Mouse (Mus musculus) liver, embryonic 12.5 days (tissue): ENCODE measurements at regions not wholly inside any gene's neighbourhood (a gene's known extent, or its start where the extent isn't known, plus 50 kb on each side); places are given as distances from the start of the nearest gene placed in this dataset.

Experiments used
- ATAC-seq: fragments of 200-750 bp; cut with Nextera tagmentation; 2 replicates; pipeline ENCODE4 v1.8.0; 2017; ENCODE audit warnings: moderate number of reproducible peaks, mild to moderate bottlenecking, moderate library complexity
- H3K27ac ChIP-seq: fragments of 300-500 bp; sonication (generic); 2 replicates; pipeline ENCODE4 v1.5.1; 2016; ENCODE audit warnings: mild to moderate bottlenecking
- H3K27me3 ChIP-seq: fragments of 300-500 bp; sonication (generic); replicated peaks from 2 replicates; pipeline ENCODE4 v1.6.1; 2016; ENCODE audit warnings: mild to moderate bottlenecking, moderate library complexity
- H3K36me3 ChIP-seq: fragments of 300-500 bp; sonication (generic); 2 replicates; pipeline ENCODE4 v1.6.1; 2016; ENCODE audit warnings: mild to moderate bottlenecking, moderate library complexity
- H3K4me1 ChIP-seq: fragments of 300-500 bp; sonication (generic); 2 replicates; pipeline ENCODE4 v1.6.1; 2016
- H3K4me2 ChIP-seq: fragments of 300-500 bp; sonication (generic); 2 replicates; pipeline ENCODE4 v1.6.1; 2016; ENCODE audit warnings: mild to moderate bottlenecking, moderate library complexity
- H3K4me3 ChIP-seq: fragments of 300-500 bp; sonication (generic); 2 replicates; pipeline ENCODE4 v1.5.1; 2016; ENCODE audit warnings: mild to moderate bottlenecking, moderate library complexity
- H3K9ac ChIP-seq: fragments of 300-500 bp; sonication (generic); 2 replicates; pipeline ENCODE4 v1.6.1; 2016; ENCODE audit warnings: mild to moderate bottlenecking, moderate library complexity
- H3K9me3 ChIP-seq: fragments of 300-500 bp; sonication (generic); replicated peaks from 2 replicates; pipeline ENCODE4 v1.6.1; 2016; ENCODE audit warnings: mild to moderate bottlenecking, moderate library complexity
- WGBS: fragments of 180-500 bp; shearing (Covaris S2); methylation state at CpG from one replicate; pipeline ENCODE4 v1.1.7; 2016; ENCODE audit not compliant: insufficient replicate concordance; 5-methylcytosine and 5-hydroxymethylcytosine counted together

GRCm38 (mm10) chr12:70729961-70730360 is 95.4 kb upstream of the Frmd6 start:
- H3K27ac ChIP-seq, result no peak overlapping the region
- no peaks in the 10 kb centered on the region for H3K27me3 ChIP-seq
- H3K9ac ChIP-seq, result no peak overlapping the region
- ATAC-seq, result 0 out of 2 replicates have a peak, but pooled peaks have one; percentile 42
- H3K4me3 ChIP-seq, result no peak overlapping the region
- H3K9me3 ChIP-seq, result no peaks in the 10 kb centered on the region
- no peaks in the 10 kb centered on the region for H3K4me1 ChIP-seq
- no peaks in the 10 kb centered on the region for H3K36me3 ChIP-seq
- 51% methylated on average over 6 of the region's 6 CpGs for WGBS
- H3K4me2 ChIP-seq, result no peak overlapping the region

- Histone ChIP-seq H3K4me1 (no peaks in the 10 kb centered on the region), H3K36me3 (no peaks in the 10 kb centered on the region), H3K27ac (0 out of 2 replicates have a peak overlapping the region, but pooled peaks have one; percentile 25), H3K27me3 (no peaks in the 10 kb centered on the region), H3K4me3 (no peak overlapping the region), H3K9ac (no peak overlapping the region), H3K9me3 (no peaks in the 10 kb centered on the region), H3K4me2 (no peak overlapping the region)
- WGBS, result 80% methylated on average over 6 of the region's 6 CpGs
- ATAC-seq, result peak; percentile 52; the same call in 1 of the 2 replicates
Measured at GRCm38 (mm10) chr12:70731498-70731897, 93.8 kb upstream of the Frmd6 start.

- no peaks in the 10 kb centered on the region for H3K36me3 ChIP-seq
- no peak overlapping the region for H3K9ac ChIP-seq
- H3K4me2 ChIP-seq, result no peak overlapping the region
- no peaks in the 10 kb centered on the region for H3K9me3 ChIP-seq
- H3K27ac ChIP-seq, result no peak overlapping the region
- H3K4me3 ChIP-seq, result no peak overlapping the region
- 59% methylated on average over 3 of the region's 3 CpGs for WGBS
- no peaks in the 10 kb centered on the region for H3K4me1 ChIP-seq
- no peak for ATAC-seq
- H3K27me3 ChIP-seq, result no peaks in the 10 kb centered on the region
Measured at GRCm38 (mm10) chr12:70732591-70732990, 92.7 kb upstream of the Frmd6 start.

- Histone ChIP-seq H3K4me2 (no peak overlapping the region), H3K4me3 (no peak overlapping the region), H3K27me3 (no peaks in the 10 kb centered on the region), H3K9me3 (no peaks in the 10 kb centered on the region), H3K36me3 (no peaks in the 10 kb centered on the region), H3K9ac (no peak overlapping the region), H3K4me1 (no peaks in the 10 kb centered on the region), H3K27ac (no peak overlapping the region)
- no peak for ATAC-seq
- 18% methylated on average over 3 of the region's 3 CpGs for WGBS
Measured at GRCm38 (mm10) chr12:70738554-70738953, 86.8 kb upstream of the Frmd6 start.

GRCm38 (mm10) chr12:70739316-70739715 is 86.0 kb upstream of the Frmd6 start:
- Histone ChIP-seq H3K4me3 (no peak overlapping the region), H3K36me3 (no peaks in the 10 kb centered on the region), H3K9ac (no peak overlapping the region), H3K27ac (no peak overlapping the region), H3K4me2 (no peak overlapping the region), H3K27me3 (no peaks in the 10 kb centered on the region), H3K4me1 (no peaks in the 10 kb centered on the region), H3K9me3 (no peaks in the 10 kb centered on the region)
- ATAC-seq, result no peak
- 64% methylated on average over 6 of the region's 6 CpGs for WGBS

- no peak overlapping the region for H3K27ac ChIP-seq
- ATAC-seq, result no peak
- 71% methylated on average over 7 of the region's 7 CpGs for WGBS
- no peaks in the 10 kb centered on the region for H3K9me3 ChIP-seq
- H3K36me3 ChIP-seq, result no peaks in the 10 kb centered on the region
- H3K4me3 ChIP-seq, result no peak overlapping the region
- no peak overlapping the region for H3K4me2 ChIP-seq
- no peaks in the 10 kb centered on the region for H3K27me3 ChIP-seq
- no peaks in the 10 kb centered on the region for H3K4me1 ChIP-seq
- H3K9ac ChIP-seq, result no peak overlapping the region
Measured at GRCm38 (mm10) chr12:70739766-70740165, 85.5 kb upstream of the Frmd6 start.

- no peak overlapping the region for H3K9ac ChIP-seq
- no peaks in the 10 kb centered on the region for H3K27me3 ChIP-seq
- 60% methylated on average over 3 of the region's 3 CpGs for WGBS
- H3K36me3 ChIP-seq, result no peaks in the 10 kb centered on the region
- H3K9me3 ChIP-seq, result no peaks in the 10 kb centered on the region
- H3K4me1 ChIP-seq, result no peaks in the 10 kb centered on the region
- H3K4me2 ChIP-seq, result no peak overlapping the region
- no peak overlapping the region for H3K4me3 ChIP-seq
- no peak for ATAC-seq
- no peak overlapping the region for H3K27ac ChIP-seq
Measured at GRCm38 (mm10) chr12:70742836-70743235, 82.5 kb upstream of the Frmd6 start.

GRCm38 (mm10) chr12:70745681-70746080 is 79.6 kb upstream of the Frmd6 start:
- ATAC-seq, result no peak
- Histone ChIP-seq H3K4me1 (no peaks in the 10 kb centered on the region), H3K9ac (no peak overlapping the region), H3K27me3 (no peaks in the 10 kb centered on the region), H3K9me3 (no peaks in the 10 kb centered on the region), H3K36me3 (no peaks in the 10 kb centered on the region), H3K4me3 (no peak overlapping the region), H3K27ac (no peak overlapping the region), H3K4me2 (no peak overlapping the region)
- WGBS, result 55% methylated on average over 2 of the region's 2 CpGs

- Histone ChIP-seq H3K4me2 (no peak overlapping the region), H3K9ac (no peak overlapping the region), H3K27ac (no peak overlapping the region), H3K36me3 (no peaks in the 10 kb centered on the region), H3K27me3 (no peaks in the 10 kb centered on the region), H3K4me1 (no peaks in the 10 kb centered on the region), H3K4me3 (no peak overlapping the region), H3K9me3 (no peaks in the 10 kb centered on the region)
- ATAC-seq, result no peak
- 92% methylated on average over 2 of the region's 2 CpGs for WGBS
Measured at GRCm38 (mm10) chr12:70749651-70750050, 75.7 kb upstream of the Frmd6 start.

- Histone ChIP-seq H3K4me1 (no peaks in the 10 kb centered on the region), H3K9me3 (no peaks in the 10 kb centered on the region), H3K4me2 (no peak overlapping the region), H3K4me3 (no peak overlapping the region), H3K9ac (no peak overlapping the region), H3K27me3 (no peaks in the 10 kb centered on the region), H3K36me3 (no peaks in the 10 kb centered on the region), H3K27ac (no peak overlapping the region)
- ATAC-seq, result no peak
- 72% methylated on average over 7 of the region's 7 CpGs for WGBS
Measured at GRCm38 (mm10) chr12:70750651-70751578, 74.4 kb upstream of the Frmd6 start.

- WGBS, result 40% methylated on average over 11 of the region's 11 CpGs
- no peaks in the 10 kb centered on the region for H3K27me3 ChIP-seq
- no peak overlapping the region for H3K4me3 ChIP-seq
- H3K36me3 ChIP-seq, result no peaks in the 10 kb centered on the region
- ATAC-seq, result no peak
- no peaks in the 10 kb centered on the region for H3K9me3 ChIP-seq
- no peak overlapping the region for H3K4me2 ChIP-seq
- no peaks in the 10 kb centered on the region for H3K4me1 ChIP-seq
- no peak overlapping the region for H3K27ac ChIP-seq
- H3K9ac ChIP-seq, result no peak overlapping the region
Measured at GRCm38 (mm10) chr12:70752266-70752910, 72.9 kb upstream of the Frmd6 start.

- Histone ChIP-seq H3K9ac (no peak overlapping the region), H3K4me3 (no peak overlapping the region), H3K9me3 (no peaks in the 10 kb centered on the region), H3K4me1 (no peaks in the 10 kb centered on the region), H3K4me2 (no peak overlapping the region), H3K36me3 (no peaks in the 10 kb centered on the region), H3K27me3 (no peaks in the 10 kb centered on the region), H3K27ac (no peak overlapping the region)
- WGBS, result 56% methylated on average over 4 of the region's 4 CpGs
- ATAC-seq, result no peak
Measured at GRCm38 (mm10) chr12:70752911-70753290, 72.4 kb upstream of the Frmd6 start.
